Mouse (Mus musculus): ENCODE data around the gene Limch1. TPM values are rescaled to one million over a fixed set of nuclear protein-coding genes. Genes with fewer than 3 reads are reported as not detected.

Gene Limch1
- total RNA-seq, 2 experiments from 2014 or later, result 210 to 274 TPM

Small RNA genes lying within 50 kb of the gene (microRNA-seq; reads per million reads assigned to microRNA genes)
- gene Gm23841, result not detected

Other genes starting within 250 kb of the Limch1 start
- 10 to 100 TPM; 40.2 to 46.7 TPM for gene Apbb2, start 127.0 kb upstream of the Limch1 start, total RNA-seq (2021)
- 1 to 10 TPM; 7.4 to 8.2 TPM for gene Uchl1, start 69.7 kb upstream of the Limch1 start, total RNA-seq (2021)